10 mouse cellular contexts compared by ENCODE assay signal in the genomic region with DNA sequence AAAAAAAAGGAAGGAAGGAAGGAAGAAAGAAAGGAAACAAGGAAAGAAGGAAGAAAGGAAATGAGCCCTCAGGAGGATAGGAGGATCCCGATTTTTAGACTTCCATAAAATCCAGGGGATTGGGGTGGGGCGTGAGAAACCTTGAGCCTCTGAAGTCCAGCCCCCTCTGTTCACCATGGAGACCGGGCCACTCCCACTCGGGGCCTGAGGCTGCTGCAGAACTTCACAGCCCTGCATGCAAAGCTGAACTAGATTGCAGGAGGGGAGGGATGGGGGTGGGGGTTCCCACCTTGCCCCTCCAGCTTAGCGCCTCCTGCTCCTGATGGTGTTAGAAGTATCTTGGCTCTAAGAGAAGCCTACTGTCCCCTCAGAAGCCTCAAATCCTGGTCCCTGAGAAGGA. TPM values are rescaled to one million over a fixed set of nuclear protein-coding genes. Genes with fewer than 3 reads are reported as not detected.
DNase-seq lines count a peak whose midpoint lies in the region; TF ChIP-seq lines count a peak whose summit lies in the region.
"Had no signal": no experiment of that assay in that cellular context is flagged by ENCODE, and none has a peak within 500 bp of the region (broad histone marks: within the 10 kb centered on the region; RNA-seq: fewer than 3 reads in every experiment).

No protein-coding gene starts in this region.

- TF ChIP-seq POLR2A in brain, embryonic 14.5 days (IDR thresholded peaks at IDR 0.05; ENCODE audit: borderline replicate concordance, extremely low read depth, insufficient read depth, insufficient read length, poor library complexity, severe bottlenecking) = no peak

- DNase-seq in kidney, postnatal 10 days = peak; percentile 50
- no peak for DNase-seq in kidney, adult 8-10 months
- DNase-seq in ZHBTc4 (ENCODE audit: low read depth, low spot score) = peak; percentile 51
- DNase-seq in brain, embryonic 14.5 days (ENCODE audit: low read depth) = peak; percentile 45
- peak; percentile 40 to 51 for DNase-seq in heart, postnatal 14 days
- DNase-seq in cerebellum, adult 8-10 months = no peak
- DNase-seq in layer of hippocampus, postnatal 14 days (ENCODE audit: low spot score in 2 of 2) = no peak
- DNase-seq: cerebellum, postnatal 25 days had no signal

- intact Hi-C loops in heart, postnatal 14 days (cut with DNase I) = no loop called here

- TF ChIP-seq CTCF in brain, embryonic 14.5 days (IDR thresholded peaks at IDR 0.05; ENCODE audit: borderline replicate concordance, extremely low read depth, insufficient read depth, insufficient read length) = no peak

RNA-seq across cellular contexts. Expression of a gene that starts 1.0 kb away (rescaled TPM):
- not detected in 2 replicates for polyA plus RNA-seq in brain, embryonic 14.5 days (2012; rRNA removed)
- total RNA-seq in heart, postnatal 14 days (2021) = not detected
- not detected for total RNA-seq in layer of hippocampus, postnatal 14 days (2021)
- total RNA-seq: left cerebral cortex, postnatal 14 days had no signal
- polyA plus RNA-seq: hindbrain, embryonic 14.5 days had no signal

RNA-seq across cellular contexts. Expression of a gene that starts 27.9 kb away (rescaled TPM):
- 3.5 and 3.7 TPM in 2 replicates for polyA plus RNA-seq in brain, embryonic 14.5 days (2012; rRNA removed)
- total RNA-seq in heart, postnatal 14 days (2021) = 1 to 10 TPM; 7.0 to 7.4 TPM
- 1 to 10 TPM; 4.7 to 4.9 TPM for total RNA-seq in layer of hippocampus, postnatal 14 days (2021)

RNA-seq across cellular contexts. Expression of a gene that starts 49.4 kb away (rescaled TPM):
- 4.0 and 4.3 TPM in 2 replicates for polyA plus RNA-seq in brain, embryonic 14.5 days (2012; rRNA removed)
- total RNA-seq in heart, postnatal 14 days (2021) = 10 to 100 TPM in 1 of 2 experiments, 1 to 10 TPM in 1; 8.7 to 11.6 TPM
- total RNA-seq in layer of hippocampus, postnatal 14 days (2021) = 1 to 10 TPM; 2.3 to 8.0 TPM

Comparison
In these comparisons a context has a peak if more than half of its experiments do, and no peak if none do; other contexts are left out.
1. DNase-seq: peak in kidney, postnatal 10 days (single experiment), ZHBTc4 (single experiment), brain, embryonic 14.5 days (single experiment) and heart, postnatal 14 days (2 of 2); none in kidney, adult 8-10 months (0 of 2), cerebellum, adult 8-10 months (single experiment) and layer of hippocampus, postnatal 14 days (0 of 2).